Mouse (Mus musculus): ENCODE measurements around the gene Stard3.

Stard3 gene

DNA sequence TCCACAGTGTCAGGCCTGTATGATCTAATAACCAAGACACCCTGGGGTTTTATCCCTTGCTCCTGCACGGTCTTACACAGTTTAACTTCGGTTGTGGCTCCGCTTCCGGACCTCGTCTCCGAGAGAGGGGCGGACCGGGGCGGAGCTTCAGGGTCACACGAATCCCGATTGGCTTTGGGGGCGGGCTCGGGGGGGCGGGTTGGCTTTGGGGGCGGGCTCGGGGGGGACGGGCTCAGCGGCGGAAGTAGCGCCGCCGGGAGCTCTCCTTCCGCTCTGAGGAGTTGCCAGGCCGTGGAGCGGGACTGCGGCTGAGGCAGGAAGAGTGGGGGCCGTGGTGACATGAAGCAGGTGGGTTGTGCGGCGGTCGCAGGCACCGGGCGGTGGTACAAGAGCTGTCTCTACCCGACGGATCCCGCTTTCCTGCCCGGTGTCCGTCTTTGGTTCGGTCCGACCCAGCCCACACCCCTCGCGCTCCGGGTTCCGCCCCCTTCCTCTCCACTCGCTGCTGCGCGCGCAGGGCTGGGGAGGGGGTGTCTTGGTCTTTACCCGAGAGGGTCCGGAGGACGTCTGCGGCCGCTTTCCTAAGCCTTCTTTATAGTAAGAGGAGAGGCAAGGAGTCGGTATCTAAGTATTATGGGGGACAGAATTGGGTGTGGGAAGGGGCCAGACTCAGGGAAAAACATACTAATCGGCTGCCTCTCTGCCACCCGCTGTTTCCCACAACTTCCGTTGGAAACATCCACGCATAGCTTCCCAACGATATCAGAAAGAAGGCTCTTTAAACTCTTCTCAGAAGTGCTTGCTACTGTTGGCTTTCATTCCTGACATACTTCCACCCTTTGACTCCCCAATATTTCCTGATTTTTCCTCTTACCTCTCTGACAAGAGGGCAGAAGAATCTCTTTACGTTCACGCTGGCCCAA lies at the start of gene Stard3:
Stard3 (plus strand) TSS at position 208 of the 923 bp plus-strand sequence.
- DNase-seq (ENCODE audit: low read depth): peak; percentile 94

DNA sequence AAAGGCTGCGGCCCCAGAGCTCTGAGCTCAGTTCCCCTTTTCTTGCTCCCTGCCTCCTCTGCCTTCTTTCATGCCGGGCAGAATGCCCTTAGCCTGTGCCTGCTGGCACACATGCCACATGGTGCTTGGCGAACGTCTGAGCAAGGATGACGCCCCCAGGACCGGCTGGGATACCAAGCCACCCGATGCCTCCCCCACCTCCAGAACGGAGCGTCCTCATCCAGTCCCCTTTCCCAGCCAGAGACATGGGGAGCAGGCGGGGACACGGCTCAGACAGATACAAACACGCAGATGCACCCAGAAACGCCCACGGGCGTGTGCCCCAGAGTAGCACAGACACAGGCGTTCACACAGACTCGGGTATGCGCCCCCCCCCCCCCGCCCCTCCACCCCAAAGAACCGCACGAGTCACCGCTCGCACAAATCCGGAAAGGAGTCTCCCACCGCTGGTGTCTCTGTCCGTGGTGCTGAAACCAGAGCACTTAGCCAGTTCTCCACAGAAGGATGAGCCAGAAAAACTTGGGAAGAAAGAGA lies 44.3 kb upstream of the Stard3 start:
- DNase-seq (ENCODE audit: low read depth): peak; percentile 47

DNA sequence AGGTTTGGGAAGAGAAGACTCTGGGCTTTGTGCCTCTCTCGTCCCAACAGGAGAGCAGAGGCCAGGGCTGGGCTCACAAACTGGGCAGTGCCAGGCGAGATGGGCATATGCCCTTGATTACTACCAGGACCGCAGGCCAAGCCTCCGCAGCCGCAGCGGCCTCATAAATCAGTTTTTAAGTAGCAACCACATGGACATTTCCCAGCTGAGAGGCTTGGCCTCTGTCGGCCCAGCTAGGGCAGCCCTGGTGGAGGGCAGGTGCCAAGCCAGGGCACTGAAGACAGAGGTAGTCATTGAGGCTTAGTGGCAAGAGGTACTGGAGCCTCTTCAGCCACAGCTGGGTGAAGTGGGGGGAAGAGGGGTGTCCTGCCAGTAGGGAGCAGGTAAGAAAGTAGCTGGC lies 40.7 kb upstream of the Stard3 start:
- DNase-seq (ENCODE audit: low read depth): no peak

DNA sequence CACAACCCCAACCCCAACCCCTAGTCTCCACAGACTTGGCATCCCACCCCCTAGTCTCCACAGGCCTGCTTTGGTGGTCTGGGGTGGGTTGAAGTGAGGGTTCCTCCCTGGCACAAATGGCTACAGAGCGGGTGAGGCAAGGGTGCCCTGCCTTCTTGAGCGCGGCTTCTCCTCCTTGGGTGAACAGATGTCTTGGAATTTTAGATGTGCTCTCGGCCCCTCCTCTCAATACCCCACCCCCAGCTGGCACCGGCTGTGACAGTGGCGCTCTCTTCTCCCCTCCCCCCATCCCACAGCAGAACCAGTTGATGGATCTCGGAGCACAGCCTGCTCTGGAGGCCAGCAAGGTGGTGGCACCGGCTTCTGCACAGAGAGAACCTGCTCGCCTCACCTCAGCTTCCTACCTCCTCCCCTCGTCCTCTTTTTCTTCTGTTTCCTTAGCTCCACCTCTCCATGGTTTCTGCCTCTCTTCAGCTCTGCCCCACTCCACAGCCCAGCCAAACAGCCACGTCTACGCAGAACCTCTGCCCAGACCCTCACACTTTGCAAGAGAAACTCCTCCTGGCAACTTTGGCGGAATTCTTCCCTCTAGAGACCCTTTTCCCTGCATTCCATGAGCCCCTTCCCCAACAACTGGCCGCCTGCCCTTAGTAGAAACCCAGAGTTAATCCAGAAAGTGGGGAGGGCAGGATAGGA lies 39.6 kb upstream of the Stard3 start:
- DNase-seq (ENCODE audit: low read depth): no peak

DNA sequence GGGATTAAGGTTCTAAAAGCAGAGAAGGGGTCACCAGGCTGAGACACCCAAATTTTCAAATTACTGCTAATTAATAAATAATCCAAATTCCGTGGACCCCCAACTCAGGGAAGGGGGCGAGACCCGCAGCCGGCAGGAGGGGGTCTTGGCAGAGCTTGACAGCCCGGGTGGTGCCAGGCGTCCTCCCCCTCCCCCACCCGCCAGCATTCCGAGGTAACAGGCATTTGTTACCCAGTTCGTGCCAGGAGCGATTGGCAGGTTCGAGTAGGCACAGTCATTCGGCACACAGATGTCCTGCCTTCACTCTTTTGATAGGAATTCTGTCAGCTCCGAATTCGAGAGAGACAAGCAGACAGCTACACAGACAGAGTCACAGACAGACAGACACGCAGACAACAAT lies 39.0 kb upstream of the Stard3 start:
- no peak for DNase-seq (ENCODE audit: low read depth)

DNA sequence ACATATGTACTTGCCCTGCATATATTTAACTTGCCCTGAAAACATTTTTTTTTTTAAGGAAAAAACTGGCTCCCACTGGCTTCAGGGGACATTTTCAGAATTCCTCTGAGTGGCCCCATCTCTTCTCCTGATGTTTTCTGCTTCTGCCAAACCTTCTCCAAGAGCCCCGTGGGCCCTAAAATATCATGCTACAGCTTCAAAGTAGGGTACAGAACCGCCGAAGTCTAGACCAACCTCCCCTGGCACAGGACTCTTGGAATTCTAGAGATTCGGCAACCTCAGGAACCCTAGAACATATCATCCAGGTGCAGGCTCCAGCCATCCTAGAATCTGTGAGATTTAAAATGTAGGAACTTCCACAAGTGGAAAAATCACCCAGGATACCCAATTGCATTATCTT lies 38.6 kb upstream of the Stard3 start:
- no peak for DNase-seq (ENCODE audit: low read depth)

DNA sequence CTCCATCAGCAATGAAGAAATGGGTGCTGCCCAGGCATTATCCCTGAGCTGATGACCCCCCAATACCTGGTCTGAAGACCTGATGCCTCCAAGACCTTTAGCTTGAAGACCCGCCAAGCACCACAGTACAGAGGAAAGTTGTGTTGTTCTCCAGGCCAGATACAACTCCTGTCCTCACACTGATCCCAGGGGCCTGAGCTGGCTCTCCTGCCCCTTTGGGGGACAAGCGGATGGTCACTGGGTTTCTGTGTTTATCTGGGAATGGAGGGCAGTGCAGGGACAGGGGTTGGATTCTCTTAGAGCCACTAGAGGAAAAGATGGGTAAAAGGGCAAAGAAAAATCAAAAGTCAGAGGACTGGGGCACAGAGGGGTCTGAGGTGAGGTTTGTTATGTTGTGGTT lies 38.2 kb upstream of the Stard3 start:
- no peak for DNase-seq (ENCODE audit: low read depth)

DNA sequence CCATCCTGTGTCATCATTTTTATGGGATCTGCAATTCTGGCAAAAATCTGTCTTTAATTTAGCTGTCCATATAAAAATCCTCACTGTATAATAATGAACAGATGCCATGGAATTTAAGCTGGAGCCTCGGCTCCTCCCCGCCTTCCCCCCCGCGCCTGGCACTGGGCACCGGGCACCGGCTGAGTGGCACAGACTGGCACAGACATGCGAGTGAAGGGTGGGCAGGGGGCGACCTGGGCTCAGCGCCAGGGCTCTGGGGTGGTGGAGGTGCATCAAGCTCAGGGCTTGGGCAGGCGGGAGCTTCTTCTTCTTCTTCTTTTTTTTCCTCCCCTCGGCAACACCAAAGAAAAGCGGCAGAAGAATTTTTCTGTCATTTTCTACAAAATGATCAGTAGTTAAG lies 37.8 kb upstream of the Stard3 start:
- DNase-seq (ENCODE audit: low read depth): no peak

DNA sequence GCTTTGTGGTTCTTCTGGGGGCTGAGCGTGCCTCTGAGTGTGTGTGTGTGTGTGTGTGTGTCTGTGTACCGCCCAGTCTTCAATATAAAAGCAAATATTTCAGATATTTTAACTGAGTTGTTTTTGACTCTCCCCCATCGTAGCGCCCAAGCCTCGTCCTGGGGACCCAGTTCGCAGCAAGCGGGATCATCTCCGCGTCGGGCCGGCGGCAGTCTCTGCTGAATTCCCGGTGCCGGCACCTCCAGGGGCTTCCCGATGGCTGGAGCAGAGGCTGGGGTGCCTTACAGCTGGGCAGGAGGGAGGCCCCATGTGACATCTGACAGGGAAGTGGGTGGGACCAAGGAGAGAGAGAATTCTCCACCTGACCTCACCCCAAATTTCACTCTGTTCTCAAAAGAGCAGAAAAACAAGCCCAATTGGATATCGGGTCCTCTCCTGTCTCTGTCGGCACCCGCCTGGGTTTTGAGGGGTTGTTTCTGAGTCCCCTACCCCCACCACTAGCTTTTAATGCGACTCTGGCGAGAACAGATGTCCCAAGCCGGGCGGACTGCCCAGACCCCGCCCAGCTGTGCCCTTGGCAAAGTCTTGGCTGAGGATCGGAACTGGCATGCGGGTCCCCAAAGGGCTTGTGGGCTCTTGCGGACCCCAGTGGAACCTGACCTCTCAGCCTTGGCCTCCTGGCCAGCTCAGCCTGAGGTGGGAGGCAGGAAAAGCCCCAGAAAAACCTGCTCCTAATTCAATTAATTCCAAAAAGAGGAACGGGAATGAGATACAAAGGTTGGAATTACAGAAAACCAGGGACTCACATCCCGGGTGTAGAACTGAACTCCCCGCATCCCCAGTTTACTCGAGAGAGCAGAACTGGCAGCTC lies 37.1 kb upstream of the Stard3 start:
- DNase-seq (ENCODE audit: low read depth): no peak

DNA sequence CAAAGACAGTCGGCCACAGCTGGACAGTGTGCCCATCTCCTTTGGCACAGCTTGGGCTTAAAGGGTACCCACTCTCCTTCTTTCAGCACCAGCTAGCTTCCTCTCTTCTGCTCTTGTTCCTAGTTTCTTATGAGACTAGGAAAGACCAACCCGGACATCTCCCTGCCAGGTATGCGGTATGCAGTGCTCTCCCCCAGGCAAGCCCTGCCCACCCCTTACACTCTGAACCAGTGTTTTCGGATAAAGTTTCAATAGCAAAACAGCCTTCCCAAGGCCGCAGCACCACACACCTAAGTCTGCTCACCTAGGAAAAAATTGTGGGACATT lies 36.5 kb upstream of the Stard3 start:
- DNase-seq (ENCODE audit: low read depth): no peak

DNA sequence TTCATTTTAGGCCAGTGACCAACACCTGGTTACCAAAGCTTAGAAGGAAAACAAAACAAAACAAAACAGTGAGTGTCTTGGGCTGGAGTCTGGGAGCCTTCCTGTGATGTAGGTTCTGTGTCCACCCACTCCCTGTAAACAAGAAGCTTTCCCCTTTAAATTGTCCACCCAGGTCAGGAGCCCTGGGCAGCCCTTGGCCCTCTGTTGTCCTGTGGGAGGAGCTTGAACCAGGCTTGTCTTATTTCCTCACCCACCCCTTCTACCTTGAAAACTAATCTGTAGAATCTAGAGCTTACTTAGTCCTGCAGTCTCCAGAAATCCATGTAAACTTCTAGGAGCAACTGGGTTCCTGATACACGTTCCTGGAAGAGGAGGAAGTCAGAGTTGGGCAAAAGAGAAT lies 36.0 kb upstream of the Stard3 start:
- no peak for DNase-seq (ENCODE audit: low read depth)

DNA sequence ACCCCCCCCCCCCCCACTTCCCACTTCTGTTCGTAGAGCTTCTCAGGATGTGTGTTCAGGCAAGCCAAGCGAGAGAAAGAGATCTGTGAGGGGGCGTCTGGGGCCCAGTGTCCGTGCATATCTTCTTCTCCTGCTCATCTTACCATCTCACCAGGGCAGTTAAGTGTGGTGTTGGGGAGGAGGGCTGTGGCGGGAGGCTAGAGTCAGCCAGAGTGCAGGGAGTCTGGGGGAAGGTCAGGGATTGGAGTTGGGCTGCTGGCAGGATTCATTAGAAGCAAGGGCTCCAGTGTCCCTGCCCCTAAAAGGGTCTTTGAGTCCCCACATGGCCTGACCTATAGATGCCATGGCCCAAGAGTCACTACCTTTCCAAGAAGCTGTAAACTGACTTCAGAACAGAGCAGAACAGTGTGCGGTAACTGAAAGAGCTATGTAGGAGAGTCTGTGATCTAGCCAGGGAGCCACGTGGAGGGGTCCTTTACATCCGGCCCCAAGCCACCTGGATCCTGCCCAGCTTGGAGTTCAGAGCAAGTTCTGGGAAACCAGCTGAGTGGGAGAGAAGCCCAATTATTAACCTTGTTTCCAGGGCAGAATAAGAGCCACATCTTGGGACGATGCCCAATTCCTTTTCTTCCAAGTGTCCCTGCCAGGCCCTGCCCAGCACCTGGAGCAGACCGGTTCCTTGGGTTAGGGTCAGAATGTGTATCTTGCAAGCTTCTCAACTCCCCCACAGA lies 34.9 kb upstream of the Stard3 start:
- DNase-seq (ENCODE audit: low read depth): no peak

DNA sequence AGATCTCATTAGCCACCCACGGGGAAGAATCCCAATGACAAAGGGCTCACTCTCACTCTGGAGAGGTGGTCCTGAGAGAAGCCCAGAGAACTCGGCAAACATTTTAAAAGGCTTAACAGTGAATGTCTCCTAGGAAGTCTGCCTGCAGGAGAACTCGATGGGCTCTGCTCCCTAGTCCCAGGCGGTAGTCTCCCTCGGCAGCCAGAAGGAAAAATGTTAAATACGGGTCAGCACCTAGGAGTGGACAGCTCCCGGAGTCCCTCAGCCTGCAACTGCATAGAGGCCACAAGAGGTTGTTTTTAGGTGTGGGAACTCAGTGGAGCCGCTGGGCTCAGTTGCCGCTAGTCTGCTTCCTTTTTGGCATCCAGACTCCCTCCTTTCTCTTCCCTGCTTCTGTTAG lies 34.2 kb upstream of the Stard3 start:
- DNase-seq (ENCODE audit: low read depth): peak; percentile 46

DNA sequence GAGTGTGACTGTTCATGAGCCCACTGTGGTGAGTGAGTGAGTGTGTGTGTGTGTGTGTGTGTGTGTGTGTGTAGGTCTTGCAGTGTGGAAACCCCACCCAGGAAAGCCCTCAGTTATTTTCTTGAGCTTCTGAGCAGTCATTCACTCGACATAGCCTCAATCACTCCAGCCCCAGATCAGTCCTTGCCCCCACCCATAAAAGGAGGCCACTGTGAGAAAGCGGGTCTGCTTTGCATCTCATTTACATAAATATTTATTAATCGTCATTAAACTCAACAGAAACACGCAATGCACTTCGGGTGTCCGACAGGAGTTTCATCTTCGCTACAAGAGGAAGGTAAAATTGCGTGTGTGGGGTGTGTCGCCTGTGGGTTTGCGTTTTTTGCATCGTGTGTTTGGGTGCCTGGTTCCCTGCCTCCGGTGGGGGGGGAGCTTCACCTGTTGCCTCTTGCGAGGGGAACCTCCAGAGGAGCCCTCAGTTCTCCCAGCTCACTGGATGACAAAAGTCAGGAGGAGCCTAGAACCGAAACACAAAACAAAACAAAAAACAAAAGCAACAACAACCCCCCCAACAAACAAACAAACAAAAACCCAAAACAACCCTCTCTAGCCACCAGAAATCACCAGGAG lies 32.9 kb upstream of the Stard3 start:
- no peak for DNase-seq (ENCODE audit: low read depth)

DNA sequence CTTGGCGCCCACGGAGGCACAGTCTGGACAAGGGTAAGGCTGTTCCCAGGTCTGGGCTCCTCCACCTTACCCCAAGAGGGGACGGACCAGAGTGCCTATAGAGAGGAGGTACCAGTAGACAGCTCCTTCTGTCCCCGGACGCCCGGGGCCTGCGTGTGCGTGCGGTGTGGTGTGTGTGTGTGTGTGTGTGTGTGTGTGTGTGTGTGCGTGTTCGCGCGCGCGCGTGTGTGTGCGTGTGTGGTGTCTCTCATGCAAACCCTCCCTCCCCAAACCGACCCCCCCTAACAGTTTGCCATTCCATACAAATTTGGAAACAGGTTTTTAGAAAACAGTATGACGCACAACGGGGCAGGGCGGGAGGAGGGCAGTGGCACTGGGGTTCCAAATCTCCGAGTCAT lies 32.3 kb upstream of the Stard3 start:
- no peak for DNase-seq (ENCODE audit: low read depth)

DNA sequence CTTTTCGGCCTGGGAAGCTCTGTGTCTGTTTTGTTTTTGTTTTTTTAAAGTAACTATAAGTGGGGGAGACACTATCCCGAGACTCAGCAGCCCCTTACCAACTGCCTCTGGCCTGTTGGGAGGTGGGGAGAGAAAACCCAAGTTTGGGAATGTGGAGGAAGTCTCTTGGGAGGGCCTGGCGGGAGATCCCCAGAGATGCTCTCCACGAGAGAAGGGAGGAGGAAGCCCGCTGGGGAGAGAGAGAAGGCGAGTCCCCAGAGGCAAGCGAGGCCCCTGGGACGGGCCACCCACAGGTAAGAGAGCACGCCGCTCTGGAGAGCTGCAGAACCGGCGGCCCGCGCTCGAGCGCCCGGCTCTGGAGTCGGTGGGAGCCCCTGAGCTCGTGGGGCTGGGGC lies 31.4 kb upstream of the Stard3 start:
- no peak for DNase-seq (ENCODE audit: low read depth)

DNA sequence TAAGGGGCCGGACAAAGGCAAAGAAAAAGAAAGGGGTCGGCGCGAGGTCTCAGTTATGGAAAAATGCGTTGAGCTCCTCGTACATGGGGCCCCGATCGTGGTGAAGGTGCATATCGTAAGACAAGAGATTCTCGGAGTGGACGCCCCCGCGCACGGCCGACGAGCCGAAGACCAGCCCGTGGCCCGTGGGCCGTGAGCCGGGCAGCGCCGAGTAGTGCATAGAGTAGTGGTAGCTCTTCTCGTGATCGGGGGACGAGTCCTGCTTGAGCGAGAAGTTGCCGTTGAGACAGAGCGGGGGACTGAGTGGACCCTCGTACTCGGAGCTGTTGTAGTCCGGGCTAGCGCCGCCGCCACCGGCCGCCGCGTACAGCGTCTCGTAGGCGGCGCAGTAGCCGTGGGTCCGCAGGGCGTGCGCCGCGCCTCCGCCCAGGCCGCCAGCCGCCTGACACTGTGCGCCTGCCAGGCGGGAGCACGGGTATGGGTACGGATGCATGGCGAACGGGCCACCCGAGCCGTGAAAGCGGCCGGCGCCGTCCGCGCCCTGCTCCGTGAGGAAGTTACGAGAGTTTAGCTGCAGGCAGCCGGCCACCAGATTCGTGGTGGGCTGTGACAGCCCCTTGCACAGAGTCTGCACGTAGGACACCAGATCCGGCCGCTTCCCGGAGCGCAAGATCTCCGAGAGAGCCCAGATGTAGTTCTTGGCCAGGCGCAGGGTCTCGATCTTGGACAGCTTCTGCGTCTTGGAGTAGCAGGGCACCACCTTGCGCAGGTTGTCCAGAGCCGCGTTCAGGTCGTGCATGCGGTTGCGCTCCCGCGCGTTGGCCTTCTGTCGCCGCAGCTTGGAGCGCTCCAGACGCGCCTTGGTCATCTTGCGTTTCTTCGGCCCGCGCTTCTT lies 30.8 kb upstream of the Stard3 start:
- no peak for DNase-seq (ENCODE audit: low read depth)

DNA sequence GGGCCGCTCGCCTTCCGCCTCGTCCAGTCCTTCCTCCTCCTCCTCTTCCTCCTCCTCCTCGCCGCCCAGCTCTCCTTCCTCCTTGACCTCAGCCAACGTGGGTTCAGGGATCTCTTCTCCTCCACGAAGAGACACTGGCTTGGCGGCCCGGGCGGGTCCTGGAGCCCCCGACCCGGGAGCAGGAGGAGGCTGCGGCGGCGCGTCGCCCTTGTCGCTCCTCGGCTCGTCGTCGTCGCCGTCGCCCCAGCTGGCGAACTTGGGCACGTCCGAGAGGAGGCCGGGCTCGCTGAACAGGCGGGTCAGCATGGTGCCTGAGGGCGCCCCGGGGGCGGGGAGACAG lies 30.2 kb upstream of the Stard3 start:
- DNase-seq (ENCODE audit: low read depth): no peak

DNA sequence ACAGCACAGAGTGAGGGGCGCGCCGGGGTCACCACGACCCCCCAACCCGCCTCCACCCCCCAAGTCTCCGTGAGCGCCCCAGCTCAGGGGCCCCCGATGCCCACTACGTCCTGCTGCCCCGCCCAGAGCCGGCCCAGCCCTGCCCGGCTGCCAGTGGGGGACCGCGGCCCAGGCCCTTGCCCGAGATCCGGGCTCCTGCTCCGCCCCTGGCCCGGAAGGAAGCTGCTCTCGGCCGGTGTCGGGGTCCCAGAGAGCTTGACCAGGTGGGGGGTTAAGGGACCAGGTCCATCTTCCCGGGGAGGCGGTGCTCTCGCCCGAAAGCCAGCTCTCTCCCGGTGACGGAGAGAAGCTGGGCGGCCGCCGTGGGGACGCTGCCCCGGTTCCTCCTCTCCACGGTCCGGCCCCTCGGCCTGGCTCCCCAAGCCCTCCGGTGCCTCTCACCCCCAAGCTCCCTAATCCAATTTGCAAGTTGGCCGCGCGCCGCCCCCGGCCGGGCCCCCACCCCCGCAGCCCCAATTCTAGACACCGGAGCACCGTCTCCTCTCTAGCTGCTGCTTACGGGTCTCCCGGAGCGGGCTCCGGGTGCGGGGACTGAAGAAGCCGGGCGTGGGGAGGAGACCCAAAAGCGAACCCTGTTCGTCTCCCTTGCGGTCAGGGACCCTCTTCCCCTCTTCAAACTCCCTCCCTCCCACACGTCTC lies 29.6 kb upstream of the Stard3 start:
- no peak for DNase-seq (ENCODE audit: low read depth)

All from c-Kit-positive CD71-negative TER-119-negative erythroid progenitor cells, embryonic 14.5 days (primary cell).